Mouse (Mus musculus) liver, postnatal 0 days (tissue): ENCODE measurements around the gene Ppp1r21.

Experiments
- CTCF ChIP-seq: sonication (generic); IDR thresholded peaks from 2 replicates; pipeline ENCODE4 v1.5.1; 2016; ENCODE audit warnings: antibody characterized with exemption, low read depth
- EP300 ChIP-seq: IDR thresholded peaks from 2 replicates; pipeline ENCODE4 v1.6.1; 2016; ENCODE audit warnings: antibody characterized with exemption, low read depth, mild to moderate bottlenecking

- TF ChIP-seq CTCF (no peak), EP300 (no peak)
Observed at GRCm38 (mm10) chr17:88492107-88492460, 37.8 kb upstream of the Ppp1r21 start.
